Mouse (Mus musculus): ENCODE results near the gene C1galt1.

The C1galt1 gene

DNA sequence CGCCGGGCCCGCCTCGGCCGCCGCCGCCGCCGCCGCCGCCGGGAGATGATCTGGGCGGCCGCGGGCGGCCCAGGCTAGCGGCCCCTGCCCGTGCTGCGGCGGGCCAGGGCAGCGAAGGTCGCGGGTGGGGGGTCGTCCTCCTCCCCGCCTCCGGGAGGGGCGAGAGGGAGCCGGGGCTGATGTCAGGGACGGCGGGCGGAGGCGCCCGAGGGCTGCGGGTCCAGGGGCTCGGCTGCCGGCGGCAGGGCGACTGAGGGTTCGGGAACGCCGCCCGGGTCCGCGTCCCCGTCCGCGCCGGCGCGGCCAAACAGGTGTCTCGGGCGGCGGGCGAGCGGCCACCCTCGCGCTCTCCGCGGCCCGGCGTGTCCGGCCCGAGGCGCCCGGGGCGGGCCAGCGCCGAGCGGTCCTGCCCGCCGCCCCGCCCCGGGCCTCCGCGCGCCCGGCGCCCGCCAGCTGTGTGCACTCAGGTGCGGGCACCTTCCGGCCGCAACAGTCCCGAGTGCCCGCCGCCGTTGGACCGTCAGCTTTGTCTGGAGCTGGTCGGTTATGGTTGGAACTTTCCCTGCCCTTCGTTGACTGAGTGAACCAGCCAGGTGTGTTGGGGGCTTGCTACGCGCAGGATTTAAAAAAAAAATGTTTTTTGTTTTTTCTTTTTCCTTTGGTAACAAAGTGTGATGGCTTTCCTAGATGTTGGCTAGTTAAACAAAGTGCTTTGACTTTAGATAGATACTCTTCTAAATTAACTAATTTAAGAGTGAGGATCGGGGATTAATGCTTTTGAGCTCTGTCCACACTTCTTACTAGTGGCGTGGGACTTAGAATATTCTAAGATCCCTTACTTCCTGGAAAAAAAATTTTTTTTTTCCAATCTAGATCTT lies at the start of gene C1galt1:
C1galt1 (plus strand) TSS at position 41 of the 878 bp plus-strand sequence.
- no peak for DNase-seq (ENCODE audit: low spot score)

DNA sequence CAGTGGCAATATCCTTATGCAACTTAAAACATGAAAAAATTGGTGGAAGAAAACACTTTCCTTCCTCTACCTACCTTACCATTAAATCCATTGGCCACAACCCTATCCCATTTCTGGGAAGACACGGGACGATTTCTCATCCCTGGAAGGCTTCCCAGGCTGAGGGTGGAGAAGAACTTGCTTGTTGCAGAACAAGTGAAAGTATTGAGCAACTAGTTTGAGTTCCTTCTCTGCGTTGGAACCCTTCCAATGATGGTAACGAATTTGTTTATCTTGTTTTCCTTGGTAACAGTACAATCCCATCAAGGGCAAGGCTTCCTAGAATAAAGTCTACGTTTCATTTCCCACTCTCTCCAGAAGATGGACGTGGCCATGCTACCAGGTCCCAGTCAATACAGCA lies 44.7 kb upstream of the C1galt1 start:
- DNase-seq (ENCODE audit: low spot score), result no peak

DNA sequence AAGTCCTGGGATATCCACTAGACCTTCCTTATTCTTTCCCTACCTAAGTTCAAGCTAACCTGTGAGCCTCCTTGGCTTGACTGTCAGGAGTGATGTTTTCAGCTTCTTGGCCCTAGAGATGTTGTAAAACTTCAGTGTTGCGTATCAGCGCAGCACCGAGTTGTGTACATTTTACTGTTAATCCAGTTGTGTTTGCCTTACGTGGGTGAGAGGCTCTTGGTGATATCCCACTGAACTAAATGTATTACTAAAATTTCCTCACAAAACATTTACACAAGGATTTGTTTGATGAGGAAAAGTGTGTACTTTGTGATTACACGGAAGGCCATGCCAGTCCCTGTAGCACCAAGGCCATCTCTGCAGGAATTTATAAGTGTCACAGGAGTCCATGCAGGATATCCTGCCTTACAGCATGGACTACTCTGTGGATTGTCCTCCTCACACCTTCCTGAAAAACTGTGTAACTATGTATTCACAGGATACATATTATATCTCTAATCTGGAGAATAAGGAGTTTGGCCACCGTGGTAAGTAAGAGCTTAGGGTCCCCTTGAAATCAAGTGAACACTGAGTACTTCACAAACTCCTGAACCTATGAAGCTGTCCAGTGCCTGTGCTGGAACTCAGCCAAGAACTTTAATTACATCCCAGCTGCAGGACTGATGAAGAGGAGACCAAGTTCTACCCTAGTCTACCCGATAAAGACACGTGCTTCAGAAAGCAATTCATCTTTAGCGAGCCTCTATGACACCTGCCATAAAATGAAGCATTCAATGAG lies 40.7 kb upstream of the C1galt1 start:
- no peak for DNase-seq (ENCODE audit: low spot score)

DNA sequence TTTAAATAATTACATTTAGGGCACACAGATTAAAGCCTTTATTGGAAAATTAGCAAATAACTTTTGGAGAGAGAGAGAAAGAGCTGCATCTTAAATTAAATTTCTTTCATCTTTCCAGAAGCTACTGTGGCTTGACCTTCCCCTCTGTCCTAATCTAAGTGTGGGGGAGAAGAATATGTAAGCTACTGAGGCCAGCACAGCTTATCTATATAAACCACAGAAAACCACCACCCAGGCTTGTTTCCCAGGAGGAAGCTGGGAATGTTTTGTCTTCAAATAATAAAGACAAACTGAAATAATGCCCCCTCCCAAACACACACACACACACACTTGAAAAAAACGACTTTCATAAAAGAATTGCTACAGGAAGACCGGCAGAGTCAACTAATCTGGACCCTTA lies 30.5 kb upstream of the C1galt1 start:
- no peak for DNase-seq (ENCODE audit: low spot score)

DNA sequence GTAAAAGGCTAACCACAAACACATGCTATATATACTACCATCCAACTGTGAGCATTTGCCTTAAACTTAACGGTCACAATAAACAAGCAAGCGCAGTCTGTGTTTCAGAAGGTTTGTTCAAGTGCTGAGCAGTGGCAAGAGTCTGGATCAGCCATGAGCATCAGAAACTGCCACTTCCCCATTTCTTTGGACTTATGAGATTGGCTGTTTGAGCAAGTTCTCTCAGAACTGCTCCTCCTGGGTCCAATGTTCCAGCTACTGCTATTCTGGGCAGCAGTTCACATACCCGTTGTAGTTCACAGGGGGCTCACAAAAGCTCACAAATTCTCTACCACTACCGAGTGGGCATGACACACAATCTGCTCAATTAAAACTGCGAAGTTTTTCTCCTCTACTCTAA lies 28.4 kb upstream of the C1galt1 start:
- DNase-seq (ENCODE audit: low spot score), result no peak

DNA sequence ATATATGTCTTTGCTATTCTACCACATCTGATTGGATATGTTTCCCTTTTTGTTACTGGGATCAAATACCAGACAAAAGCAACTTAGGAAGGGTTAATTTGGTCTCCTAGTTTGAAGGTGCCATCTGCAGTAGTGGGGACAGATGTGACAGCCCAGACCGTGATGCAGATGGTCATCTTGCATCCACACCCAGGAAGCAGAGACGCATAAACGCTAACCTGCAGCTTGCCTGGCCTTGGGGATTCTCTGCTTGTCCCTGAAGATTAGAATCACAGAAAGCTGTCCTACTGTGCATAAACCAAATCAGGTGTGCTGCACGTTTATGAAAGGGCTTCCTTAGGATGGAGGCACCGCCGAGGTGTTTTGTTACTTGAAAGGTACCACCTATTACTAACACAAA lies 22.0 kb upstream of the C1galt1 start:
- no peak for DNase-seq (ENCODE audit: low spot score)

DNA sequence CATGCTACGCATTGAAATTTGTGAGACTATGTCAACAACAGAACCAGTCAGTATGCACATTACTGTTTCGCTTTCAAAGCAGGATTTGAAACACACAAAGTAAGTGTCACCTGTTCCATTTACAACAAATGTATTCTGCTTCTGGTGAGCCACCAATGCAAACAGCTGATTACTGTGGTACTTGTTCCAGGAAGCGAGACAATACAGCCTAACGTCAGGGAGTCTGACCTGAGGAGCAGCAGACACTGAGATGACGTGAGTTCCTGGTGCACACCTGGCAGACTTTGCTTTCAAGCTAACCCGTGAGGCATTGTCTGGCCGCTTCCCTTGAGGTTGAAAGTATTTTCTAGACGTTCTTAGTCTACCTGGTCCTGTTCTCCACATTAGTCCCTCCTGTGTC lies 13.8 kb upstream of the C1galt1 start:
- DNase-seq (ENCODE audit: low spot score), result no peak

DNA sequence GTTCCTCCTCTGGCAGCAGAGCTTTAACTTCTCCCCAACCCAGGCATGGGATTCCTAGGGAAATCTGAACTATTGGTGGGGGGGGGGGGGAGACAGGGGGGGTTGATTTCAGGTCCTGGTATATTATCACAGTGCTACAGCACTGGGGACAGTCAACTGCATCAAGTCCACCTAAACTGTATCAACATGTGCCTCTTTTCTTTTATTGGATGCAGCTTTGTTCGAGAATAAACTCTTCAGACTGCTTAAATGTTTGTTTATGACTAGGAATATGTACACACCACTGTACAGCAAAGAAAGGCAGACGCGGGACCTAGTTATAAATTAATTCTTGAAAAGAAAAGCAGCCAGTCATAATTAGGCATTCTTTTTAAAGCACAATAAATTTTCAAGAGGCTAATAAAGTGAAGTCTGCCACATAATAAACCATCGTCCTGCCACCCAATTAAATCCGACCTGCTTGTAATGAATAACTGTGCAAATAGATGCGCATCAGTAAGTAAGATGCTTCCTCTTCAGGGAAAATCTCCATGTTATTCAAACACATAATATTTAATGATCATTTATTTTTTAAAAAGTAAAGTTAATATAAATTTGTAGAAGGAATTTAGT lies 12.0 kb upstream of the C1galt1 start:
- no peak for DNase-seq (ENCODE audit: low spot score)

DNA sequence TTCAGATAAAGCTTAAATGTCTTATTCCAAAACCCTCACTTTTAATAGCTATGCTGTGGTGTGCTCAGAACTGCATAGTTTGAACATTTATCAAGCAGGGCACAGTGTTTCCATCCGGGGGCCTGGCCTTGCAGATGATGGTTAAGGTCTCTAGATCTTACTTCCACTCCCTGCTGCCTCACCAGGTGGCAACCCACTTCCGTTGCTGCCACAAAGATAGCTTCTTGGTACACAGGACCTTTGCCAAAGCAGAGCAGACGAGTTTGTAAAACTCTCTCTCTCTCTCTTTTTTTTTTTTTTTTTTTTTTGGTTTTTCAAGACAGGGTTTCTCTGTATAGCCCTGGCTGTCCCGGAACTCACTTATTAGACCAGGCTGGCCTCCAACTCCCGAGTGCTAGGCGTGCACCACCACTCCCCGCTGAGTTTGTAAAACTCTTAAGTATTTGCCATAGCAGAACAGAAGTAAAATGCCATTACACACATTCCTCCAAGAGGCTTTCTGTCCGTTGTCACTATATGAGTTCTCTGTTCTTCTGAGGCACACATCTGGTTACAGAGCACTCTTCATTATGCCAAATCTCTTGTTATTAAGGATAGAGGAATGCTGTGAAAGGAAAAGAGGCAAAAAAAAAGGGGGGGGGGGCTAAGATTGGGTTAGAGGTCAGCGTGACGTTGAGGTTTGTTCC lies 773 bp upstream of the C1galt1 start:
- no peak for DNase-seq (ENCODE audit: low spot score)

DNA sequence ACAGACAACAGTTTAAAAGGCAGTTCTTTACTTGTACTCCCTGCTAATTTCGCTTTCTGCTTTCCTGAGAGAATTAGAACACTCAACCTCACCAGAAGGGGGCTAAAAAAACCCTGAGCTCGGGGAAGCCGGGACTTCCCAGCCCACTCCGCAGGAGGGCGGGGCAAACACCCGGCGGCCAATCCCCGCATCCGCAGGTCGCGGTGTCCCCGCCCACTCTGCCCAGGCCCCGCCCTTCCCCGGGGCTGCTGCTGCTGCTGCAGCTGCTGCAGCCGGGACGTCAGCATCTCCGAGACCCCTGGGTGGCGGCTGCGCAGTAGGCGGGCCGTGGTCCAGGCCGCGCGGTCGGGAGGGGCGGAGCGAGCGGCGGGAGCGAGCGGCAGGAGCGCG lies 235 bp upstream of the C1galt1 start:
- DNase-seq (ENCODE audit: low spot score), result peak; percentile 75

DNA sequence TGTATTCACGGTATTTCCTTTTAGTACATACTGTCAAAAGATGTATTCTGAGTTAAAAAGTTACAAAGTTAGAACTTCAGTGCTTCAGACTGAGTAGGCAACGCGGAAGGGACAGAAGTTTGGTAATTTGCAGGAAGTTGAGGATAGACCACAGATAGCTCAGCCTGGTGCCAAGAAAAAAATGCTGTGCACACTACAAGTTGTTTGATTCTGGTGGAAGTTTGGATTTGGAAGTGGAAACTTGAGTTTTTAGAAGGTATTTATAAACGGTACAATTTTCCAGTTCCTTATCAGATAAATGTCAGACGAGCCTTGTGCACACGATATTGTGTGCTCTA lies 1.0 kb downstream of the C1galt1 start:
- DNase-seq (ENCODE audit: low spot score), result no peak

DNA sequence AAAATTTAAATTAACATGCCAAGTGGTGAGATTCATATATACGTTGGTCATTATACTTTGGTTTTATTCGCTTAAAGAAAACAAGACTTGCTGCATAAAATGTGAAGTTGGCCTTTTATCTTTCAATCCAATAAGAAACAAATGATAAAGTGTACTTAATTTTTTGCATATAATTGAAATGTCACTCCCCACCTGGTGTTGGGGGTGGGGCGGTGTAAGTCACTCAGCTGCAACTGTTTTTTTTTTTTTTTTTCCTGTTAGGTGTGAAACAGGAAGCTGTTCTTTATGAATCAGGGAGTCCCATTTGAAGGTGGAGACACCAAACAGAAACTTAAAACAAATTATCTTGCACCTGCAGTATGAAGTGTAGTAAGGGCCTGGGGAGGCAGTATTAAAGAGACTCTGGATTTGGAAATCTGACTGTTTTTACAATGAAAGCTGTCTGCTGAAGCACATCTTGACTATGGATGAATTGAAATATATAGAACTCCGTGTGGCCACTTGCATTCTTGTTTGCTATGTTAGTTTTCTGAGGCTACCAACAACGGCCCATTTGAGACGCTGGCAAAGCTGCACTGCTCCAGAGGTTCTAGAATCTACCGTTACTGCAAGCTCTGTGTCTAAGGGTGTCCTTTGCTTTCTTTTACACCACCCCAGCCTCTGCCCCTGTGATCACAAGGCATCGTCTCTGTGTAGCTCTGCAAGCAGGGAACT lies 2.2 kb downstream of the C1galt1 start:
- DNase-seq (ENCODE audit: low spot score), result no peak

DNA sequence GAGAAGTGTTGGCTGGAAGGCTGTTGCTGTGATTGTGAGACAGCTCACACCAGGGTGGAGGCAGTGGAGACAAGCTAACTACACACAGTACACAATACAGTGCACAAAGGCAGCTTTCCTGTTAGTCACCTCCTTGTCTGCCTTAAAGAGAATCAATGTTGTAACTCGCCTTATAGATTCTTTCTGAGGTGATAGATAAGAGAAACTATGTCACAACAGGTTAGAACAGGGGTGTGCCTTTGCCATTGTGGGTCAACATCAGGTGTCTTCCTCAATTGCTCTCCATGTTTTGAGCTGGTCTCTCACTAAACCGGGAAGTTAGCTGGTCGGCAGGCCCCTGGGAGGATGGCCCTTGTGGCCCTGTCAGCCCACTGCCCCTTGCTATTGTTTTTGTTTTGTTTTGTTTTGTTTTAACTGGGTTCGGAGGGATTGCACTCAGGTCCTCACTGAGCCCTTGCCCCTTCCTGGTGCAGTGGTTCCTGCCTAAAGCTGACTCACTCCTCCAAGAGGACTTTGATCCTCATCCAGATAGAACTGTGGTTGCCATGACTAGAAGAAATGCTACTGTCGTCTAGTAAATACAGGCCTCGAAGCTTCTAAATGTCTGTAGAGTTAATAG lies 3.4 kb downstream of the C1galt1 start:
- DNase-seq (ENCODE audit: low spot score), result no peak

DNA sequence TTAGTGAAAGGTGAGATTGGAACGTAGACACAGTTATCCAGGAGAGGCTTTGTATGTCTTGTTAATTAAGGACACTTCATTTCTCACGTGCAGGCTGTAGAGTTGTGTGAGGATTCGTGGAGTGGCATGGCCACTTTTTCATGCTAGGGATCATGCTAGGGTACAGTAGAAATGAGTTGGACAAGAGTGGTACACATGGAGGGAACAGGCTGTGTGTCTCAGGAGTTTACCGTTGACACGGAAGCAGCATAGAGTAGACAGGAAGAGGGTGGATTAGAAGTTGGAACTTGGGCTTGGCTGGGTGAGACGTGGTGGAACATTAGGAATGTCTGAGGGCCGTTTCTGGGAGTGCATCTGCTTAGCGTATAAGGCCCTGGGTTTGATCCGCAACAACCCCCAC lies 4.1 kb downstream of the C1galt1 start:
- no peak for DNase-seq (ENCODE audit: low spot score)

DNA sequence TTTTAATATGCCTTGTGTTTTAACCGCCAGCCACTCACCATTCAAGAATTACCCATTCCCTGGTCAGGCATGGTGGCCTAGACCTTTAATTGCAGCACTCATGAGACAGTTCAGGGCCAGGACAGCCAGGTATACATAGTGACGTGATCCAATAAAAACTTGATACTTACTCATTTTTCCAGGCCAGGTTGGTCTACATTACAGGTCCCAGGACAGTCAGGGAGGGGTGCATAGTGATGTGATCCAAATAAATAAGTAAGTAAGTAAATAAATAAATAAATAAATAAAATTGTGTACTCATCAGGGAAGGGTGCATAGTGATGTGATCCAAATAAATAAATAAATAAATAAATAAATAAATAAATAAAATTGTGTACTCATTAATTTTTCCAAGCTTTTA lies 6.4 kb downstream of the C1galt1 start:
- DNase-seq (ENCODE audit: low spot score), result no peak

DNA sequence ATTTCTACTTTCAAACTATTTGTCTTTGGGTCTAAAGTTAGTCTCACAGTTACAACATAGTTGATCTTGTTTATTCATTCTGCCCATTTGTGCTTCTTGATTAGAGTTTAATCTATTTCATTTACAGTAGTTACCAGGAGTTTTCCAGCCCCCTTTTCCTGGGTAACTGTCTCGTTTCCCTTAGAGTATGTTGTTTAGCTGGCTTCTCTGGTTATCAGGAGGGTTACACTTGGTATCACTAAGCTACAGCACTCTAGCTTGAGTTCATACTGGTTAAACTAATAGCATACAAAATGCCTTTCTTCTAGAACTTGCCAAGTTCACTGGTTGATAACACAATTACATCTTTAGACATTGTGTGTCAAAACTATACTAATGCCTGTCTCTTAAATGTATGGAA lies 8.3 kb downstream of the C1galt1 start:
- no peak for DNase-seq (ENCODE audit: low spot score)

DNA sequence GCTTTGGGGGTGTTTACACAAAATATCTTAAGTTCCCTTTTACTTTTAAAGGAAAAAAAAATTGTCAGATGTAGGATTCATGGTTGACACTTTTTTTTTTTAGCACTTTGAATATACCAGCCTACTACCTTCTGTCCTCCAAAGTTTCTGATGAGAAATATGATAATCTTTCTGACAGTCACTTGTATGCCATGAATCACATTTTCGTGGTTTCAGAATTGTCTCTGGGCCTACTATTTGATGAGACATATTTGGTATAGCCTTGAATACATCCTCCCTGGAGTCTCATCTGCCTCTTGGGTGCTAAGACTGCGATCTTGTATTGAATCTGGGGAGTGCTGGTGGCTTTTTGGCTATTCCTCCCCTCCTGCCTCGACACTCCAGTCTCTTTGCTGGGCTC lies 8.8 kb downstream of the C1galt1 start:
- no peak for DNase-seq (ENCODE audit: low spot score)

DNA sequence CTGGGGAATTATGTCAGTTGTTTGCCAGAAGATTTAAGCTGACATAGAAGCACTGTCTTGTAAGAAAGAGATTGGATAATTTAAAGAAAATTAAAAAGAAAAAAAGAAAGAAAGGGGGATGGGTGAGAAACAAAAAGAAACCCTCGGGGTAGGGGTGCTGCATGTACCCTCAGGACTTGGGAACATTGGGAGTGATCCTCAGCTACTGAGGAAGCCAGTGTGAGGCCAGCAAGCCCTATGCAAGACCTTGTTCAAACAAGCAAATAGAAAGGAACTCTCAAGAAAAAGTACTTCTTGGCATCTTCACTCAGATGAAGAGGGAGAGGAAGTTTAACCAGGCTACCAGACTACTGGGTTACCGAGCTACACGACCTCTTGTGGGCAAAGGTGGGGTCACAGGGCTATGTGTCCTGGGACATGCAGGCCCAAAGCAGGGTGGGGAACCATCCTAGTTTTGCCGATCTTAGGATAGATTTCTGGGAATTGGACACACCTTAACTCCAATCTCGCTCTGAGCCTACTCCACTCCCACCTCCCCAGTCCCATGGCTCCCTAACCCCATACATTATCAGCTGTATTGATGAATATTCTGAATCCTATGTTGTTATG lies 12.1 kb downstream of the C1galt1 start:
- no peak for DNase-seq (ENCODE audit: low spot score)

DNA sequence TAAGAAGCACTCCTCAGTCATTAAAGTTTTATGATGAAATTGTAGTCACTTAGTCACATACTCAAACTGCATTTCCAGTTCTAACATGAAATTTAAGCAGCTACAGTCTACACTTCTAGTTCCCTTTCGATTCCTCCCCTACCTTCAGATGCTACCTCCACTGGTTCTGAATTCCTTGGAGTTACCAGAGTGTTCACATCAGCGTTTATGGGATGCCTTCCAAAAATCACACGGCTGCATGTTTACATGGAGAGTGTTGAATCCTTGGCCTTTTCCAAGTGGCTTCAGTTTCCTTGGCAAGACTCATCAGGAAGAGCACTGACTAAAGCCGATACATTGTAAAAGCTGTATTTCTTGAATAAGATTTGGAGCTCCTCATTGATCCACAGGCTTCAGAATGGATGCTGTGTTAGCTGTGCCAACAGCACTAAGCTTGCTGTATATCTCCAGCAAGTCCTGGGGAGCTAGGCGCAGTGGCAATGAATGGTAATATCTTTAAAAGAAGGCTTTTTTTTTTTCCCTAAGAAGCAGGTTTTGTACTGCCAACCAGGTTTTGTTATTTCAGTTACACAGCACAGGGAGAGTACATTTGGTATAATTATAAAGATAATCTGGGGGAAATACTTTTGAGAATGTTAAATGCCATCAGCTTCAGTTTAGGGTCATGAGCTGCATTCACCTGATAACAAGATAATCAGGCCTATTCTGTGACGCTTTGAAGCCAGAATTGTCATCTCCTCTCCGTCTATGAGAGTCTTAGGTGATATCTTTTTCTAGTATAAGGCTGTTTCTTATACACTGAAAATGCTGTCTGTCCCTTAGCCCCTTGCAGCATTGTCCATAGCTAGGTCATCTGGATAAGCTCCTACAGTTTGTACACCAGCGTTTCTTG lies 13.0 kb downstream of the C1galt1 start:
- DNase-seq (ENCODE audit: low spot score), result no peak

DNA sequence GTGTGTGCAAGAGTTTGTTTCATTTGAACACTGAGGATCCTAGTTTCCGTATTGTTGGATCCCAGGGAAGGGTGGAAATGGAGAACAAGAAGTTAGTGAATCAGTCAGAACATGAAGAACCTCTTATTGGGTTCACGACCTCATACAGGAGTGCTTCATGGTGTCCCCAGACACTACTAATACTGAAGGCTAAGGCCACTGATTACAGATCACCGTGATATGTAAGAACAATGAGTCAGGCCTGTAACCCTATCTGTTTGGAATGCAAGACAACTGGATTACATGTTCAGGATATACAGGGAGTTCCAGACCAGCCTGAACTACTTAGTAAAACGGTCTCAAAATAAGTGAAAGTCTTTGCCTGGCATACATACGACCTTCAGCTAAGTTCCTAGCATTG lies 13.9 kb downstream of the C1galt1 start:
- DNase-seq (ENCODE audit: low spot score), result no peak

All from layer of hippocampus, adult 9-10 months (tissue).